Mouse (Mus musculus) heart, postnatal 0 days (tissue): ENCODE measurements around the gene Nme3. TPM values are rescaled to one million over a fixed set of nuclear protein-coding genes. Genes with fewer than 3 reads are reported as not detected.

Source experiments
- ATAC-seq: fragments of 200-750 bp; cut with Nextera tagmentation; 2 replicates; pipeline ENCODE4 v1.8.0; 2017; ENCODE audit warnings: low read depth, moderate number of reproducible peaks, moderate library complexity; ENCODE audit not compliant: insufficient read depth
- DNase-seq: peaks from one replicate; pipeline ENCODE4 v3.0.0-alpha.2; 2016; ENCODE audit warnings: low spot score
- H3K27ac ChIP-seq: fragments of 300-500 bp; sonication (generic); 2 replicates; pipeline ENCODE4 v1.5.1; 2014; ENCODE audit warnings: low read depth, mild to moderate bottlenecking
- H3K27me3 ChIP-seq: fragments of 300-500 bp; sonication (generic); 2 replicates; pipeline ENCODE4 v1.6.1; 2014; ENCODE audit warnings: low read length, mixed read lengths; ENCODE audit not compliant: control insufficient read depth, insufficient read depth
- H3K36me3 ChIP-seq: fragments of 300-500 bp; sonication (generic); replicated peaks from 2 replicates; pipeline ENCODE4 v1.6.1; 2014; ENCODE audit warnings: low read length, mixed read lengths; ENCODE audit not compliant: control insufficient read depth, insufficient read depth
- H3K4me1 ChIP-seq: fragments of 300-500 bp; sonication (generic); 2 replicates; pipeline ENCODE4 v1.6.1; 2014; ENCODE audit warnings: antibody characterized with exemption; ENCODE audit not compliant: control insufficient read depth, insufficient read depth
- H3K4me2 ChIP-seq: fragments of 300-500 bp; sonication (generic); 2 replicates; pipeline ENCODE4 v1.6.1; 2014; ENCODE audit warnings: low read depth, mild to moderate bottlenecking, low read length, moderate library complexity
- H3K4me3 ChIP-seq: fragments of 300-500 bp; sonication (generic); 2 replicates; pipeline ENCODE4 v1.5.1; 2014; ENCODE audit warnings: low read depth, low read length
- H3K9ac ChIP-seq: fragments of 300-500 bp; sonication (generic); replicated peaks from 2 replicates; pipeline ENCODE4 v1.6.1; 2014; ENCODE audit warnings: low read depth, low read length, mixed read lengths
- H3K9me3 ChIP-seq: fragments of 300-500 bp; sonication (generic); replicated peaks from 2 replicates; pipeline ENCODE4 v1.6.1; 2016; ENCODE audit warnings: low read length; ENCODE audit not compliant: control insufficient read depth
- CTCF ChIP-seq: IDR thresholded peaks from 2 replicates; pipeline ENCODE4 v1.5.1; 2016; ENCODE audit warnings: antibody characterized with exemption, control low read depth, low read depth
- EP300 ChIP-seq: IDR thresholded peaks from 2 replicates; pipeline ENCODE4 v1.6.1; 2016; ENCODE audit warnings: antibody characterized with exemption, low read depth
- WGBS: fragments of 180-500 bp; shearing (Covaris S2); extraction: QIAGEN DNeasy Blood & Tissue Kit; methylation state at CpG from one replicate; pipeline ENCODE4 v1.1.7; 2014; 5-methylcytosine and 5-hydroxymethylcytosine counted together
- polyA plus RNA-seq: library from polyadenylated mRNA; unstranded; fragments of >200 nt; fragmentation: Nextera tagmentation; extraction: Ambion mirVana; gene quantifications from 2 replicates; pipeline ENCODE4 v1.2.1, GENCODE M21; 2015
- total RNA-seq: library from RNA; depleted of rRNA; stranded (reverse); fragments of >200 nt; gene quantifications from 2 replicates; pipeline ENCODE4 v1.2.3, GENCODE M21; 2014; ENCODE audit warnings: low replicate concordance; rRNA removed

Nme3 gene
- total RNA-seq (58.4 and 60.4 TPM in 2 replicates), polyA plus RNA-seq (40.8 and 41.1 TPM in 2 replicates)

- peak within 1 kb of the TSS; percentile 90 for H3K9ac ChIP-seq
- peaks cover 20% of the 10 kb centered on the region; the same call in 1 of the 2 replicates for H3K4me1 ChIP-seq
- TF ChIP-seq CTCF (no peak), EP300 (no peak)
- peak within 1 kb of the TSS; percentile 71 for H3K4me3 ChIP-seq
- DNase-seq (peak; percentile 58), ATAC-seq (peak; percentile 47)
- H3K27ac ChIP-seq, result peak within 1 kb of the TSS; percentile 83
- peak within 1 kb of the TSS; percentile 97 for H3K4me2 ChIP-seq
- 1% methylated on average over 50 of the region's 50 CpGs for WGBS
- H3K36me3 ChIP-seq, result peaks cover 58% of the 10 kb centered on the region
- H3K27me3 ChIP-seq, result no peaks in the 10 kb centered on the region
- H3K9me3 ChIP-seq, result no peaks in the 10 kb centered on the region
These were observed at the start of gene Nme3 for GRCm38 (mm10) chr17:24896241-24896992. TSS of gene Nme3 (plus strand) at chr17:24896500.

- no peak for TF ChIP-seq CTCF
- Histone ChIP-seq H3K9me3 (no peaks in the 10 kb centered on the region), H3K4me3 (no peak overlapping the region), H3K9ac (no peak overlapping the region), H3K27ac (no peak overlapping the region), H3K36me3 (no peaks in the 10 kb centered on the region), H3K27me3 (no peaks in the 10 kb centered on the region), H3K4me2 (no peak overlapping the region), H3K4me1 (peaks cover 27% of the 10 kb centered on the region)
- DNase-seq, result no peak
- WGBS, result 95% methylated on average over 1 of the region's 1 CpGs
- no peak for ATAC-seq
These were observed 48.9 kb upstream of the Nme3 start for GRCm38 (mm10) chr17:24847386-24847785.

GRCm38 (mm10) chr17:24848600-24849031 is 47.7 kb upstream of the Nme3 start:
- ATAC-seq, result no peak
- H3K9ac ChIP-seq, result peak overlapping the region; percentile 12
- H3K36me3 ChIP-seq, result peaks cover 10% of the 10 kb centered on the region
- TF ChIP-seq EP300 (no peak), CTCF (no peak)
- peak overlapping the region; percentile 89 for H3K4me2 ChIP-seq
- no peak for DNase-seq
- no peaks in the 10 kb centered on the region for H3K27me3 ChIP-seq
- H3K9me3 ChIP-seq, result no peaks in the 10 kb centered on the region
- peak overlapping the region; percentile 93 for H3K27ac ChIP-seq
- H3K4me3 ChIP-seq, result peak overlapping the region; percentile 65
- H3K4me1 ChIP-seq, result peaks cover 27% of the 10 kb centered on the region

- H3K9ac ChIP-seq, result peak overlapping the region; percentile 72
- no peaks in the 10 kb centered on the region for H3K9me3 ChIP-seq
- peak overlapping the region; percentile 65 for H3K4me3 ChIP-seq
- DNase-seq (peak; percentile 33), ATAC-seq (peak; percentile 47)
- peaks cover 19% of the 10 kb centered on the region for H3K36me3 ChIP-seq
- no peaks in the 10 kb centered on the region for H3K27me3 ChIP-seq
- H3K4me1 ChIP-seq, result peaks cover 22% of the 10 kb centered on the region
- peak overlapping the region; percentile 89 for H3K4me2 ChIP-seq
- 1% methylated on average over 21 of the region's 21 CpGs for WGBS
- H3K27ac ChIP-seq, result peak overlapping the region; percentile 93
- TF ChIP-seq EP300 (no peak; the same call in 1 of the 2 replicates), CTCF (peak; percentile 45)
These were observed 46.6 kb upstream of the Nme3 start for GRCm38 (mm10) chr17:24849733-24850064.

GRCm38 (mm10) chr17:24850065-24850772 is 46.1 kb upstream of the Nme3 start, which contains the start of gene Fahd1:
TSS of gene Fahd1 (minus strand) at chr17:24850364.
- peak within 1 kb of the TSS; percentile 89 for H3K4me2 ChIP-seq
- TF ChIP-seq EP300 (peak; percentile 76), CTCF (no peak)
- H3K4me1 ChIP-seq, result peaks cover 17% of the 10 kb centered on the region
- DNase-seq (peak; percentile 99), ATAC-seq (peak; percentile 96)
- no peaks in the 10 kb centered on the region for H3K27me3 ChIP-seq
- no peaks in the 10 kb centered on the region for H3K9me3 ChIP-seq
- H3K27ac ChIP-seq, result peak within 1 kb of the TSS; percentile 93
- peak within 1 kb of the TSS; percentile 65 for H3K4me3 ChIP-seq
- under 1% methylated on average over 58 of the region's 58 CpGs for WGBS
- peaks cover 24% of the 10 kb centered on the region for H3K36me3 ChIP-seq
- peak within 1 kb of the TSS; percentile 72 for H3K9ac ChIP-seq
